Mouse (Mus musculus): ENCODE data around the gene Tmod3. TPM values are rescaled to one million over a fixed set of nuclear protein-coding genes. Genes with fewer than 3 reads are reported as not detected.

Gene Tmod3
- polyA plus RNA-seq (2012; fragmentation: generic; extraction: Trizol), result 14.7 TPM
- long read RNA-seq, experiment 1, transcript Tmod3-201 (10 exons, 3,667 nt), result major isoform, 20 of 30 reads
- long read RNA-seq, experiment 1, partial matches to known transcripts, result 4 of 30 reads
- long read RNA-seq, experiment 1, other reads (novel, unspliced or antisense), result 6 of 30 reads
- long read RNA-seq, experiment 2, transcript Tmod3-201 (10 exons, 3,667 nt), result major isoform, 208 of 218 reads
- long read RNA-seq, experiment 2, partial matches to known transcripts, result 3 of 218 reads
- long read RNA-seq, experiment 2, other reads (novel, unspliced or antisense), result 7 of 218 reads

- H3K4me3 ChIP-seq (ENCODE audit: insufficient read depth, poor library complexity, severe bottlenecking), result peak within 1 kb of the TSS; percentile 53
- peaks cover 36% of the 10 kb centered on the region for H3K79me2 ChIP-seq (ENCODE audit: control insufficient read depth, insufficient read depth)
- H3K27me3 ChIP-seq (ENCODE audit: control insufficient read depth, insufficient read depth, insufficient read length), result no peaks in the 10 kb centered on the region
- peaks cover 22% of the 10 kb centered on the region for H3K79me3 ChIP-seq (ENCODE audit: low read depth)
- H3ac ChIP-seq (ENCODE audit: control insufficient read depth, insufficient read length, low read depth), result peak within 1 kb of the TSS; percentile 77
- no peaks in the 10 kb centered on the region for H3K36me3 ChIP-seq (ENCODE audit: control insufficient read depth, insufficient read depth)
- no peak for TF ChIP-seq FOSL1 (IDR thresholded peaks at IDR 0.05; ENCODE audit: insufficient read depth, low read length, poor library complexity, severe bottlenecking)
- no peak for TF ChIP-seq MYOG (IDR thresholded peaks at IDR 0.05; ENCODE audit: control insufficient read depth, extremely low read depth, insufficient read length)
- no peak for TF ChIP-seq CEBPB (IDR thresholded peaks at IDR 0.05; ENCODE audit: low read depth)
- TF ChIP-seq CTCF (IDR thresholded peaks at IDR 0.05; ENCODE audit: control insufficient read depth, insufficient read depth, insufficient read length), result no peak
- TF ChIP-seq MYOD1 (IDR thresholded peaks at IDR 0.05; ENCODE audit: control insufficient read depth, insufficient read length, low read depth), result no peak
- TF ChIP-seq MAX (IDR thresholded peaks at IDR 0.05), result no peak
- TF ChIP-seq USF1 (IDR thresholded peaks at IDR 0.05; ENCODE audit: low read depth), result no peak
Measured at GRCm38 (mm10) chr9:75559512-75560012, at the start of gene Tmod3. TSS of gene Tmod3 (minus strand) at chr9:75559657.

- H3K79me3 ChIP-seq (ENCODE audit: low read depth), result no peaks in the 10 kb centered on the region
- no peaks in the 10 kb centered on the region for H3K36me3 ChIP-seq (ENCODE audit: control insufficient read depth, insufficient read depth)
- no peaks in the 10 kb centered on the region for H3K79me2 ChIP-seq (ENCODE audit: control insufficient read depth, insufficient read depth)
- peaks cover 14% of the 10 kb centered on the region for H3K27me3 ChIP-seq (ENCODE audit: control insufficient read depth, insufficient read depth, insufficient read length)
- no peak for TF ChIP-seq USF1 (IDR thresholded peaks at IDR 0.05; ENCODE audit: low read depth)
- no peak for TF ChIP-seq CEBPB (IDR thresholded peaks at IDR 0.05; ENCODE audit: low read depth)
- no peak for TF ChIP-seq CTCF (IDR thresholded peaks at IDR 0.05; ENCODE audit: control insufficient read depth, insufficient read depth, insufficient read length)
- no peak for TF ChIP-seq MYOG (IDR thresholded peaks at IDR 0.05; ENCODE audit: control insufficient read depth, extremely low read depth, insufficient read length)
- no peak for TF ChIP-seq MYOD1 (IDR thresholded peaks at IDR 0.05; ENCODE audit: control insufficient read depth, insufficient read length, low read depth)
- no peak for TF ChIP-seq MAX (IDR thresholded peaks at IDR 0.05)
- TF ChIP-seq FOSL1 (IDR thresholded peaks at IDR 0.05; ENCODE audit: insufficient read depth, low read length, poor library complexity, severe bottlenecking), result no peak
- H3K4me3 ChIP-seq (ENCODE audit: insufficient read depth, poor library complexity, severe bottlenecking), result no peak overlapping the region
- no peak overlapping the region for H3ac ChIP-seq (ENCODE audit: control insufficient read depth, insufficient read length, low read depth)
Measured at GRCm38 (mm10) chr9:75607496-75607895, 48.0 kb upstream of the Tmod3 start.

DNA sequence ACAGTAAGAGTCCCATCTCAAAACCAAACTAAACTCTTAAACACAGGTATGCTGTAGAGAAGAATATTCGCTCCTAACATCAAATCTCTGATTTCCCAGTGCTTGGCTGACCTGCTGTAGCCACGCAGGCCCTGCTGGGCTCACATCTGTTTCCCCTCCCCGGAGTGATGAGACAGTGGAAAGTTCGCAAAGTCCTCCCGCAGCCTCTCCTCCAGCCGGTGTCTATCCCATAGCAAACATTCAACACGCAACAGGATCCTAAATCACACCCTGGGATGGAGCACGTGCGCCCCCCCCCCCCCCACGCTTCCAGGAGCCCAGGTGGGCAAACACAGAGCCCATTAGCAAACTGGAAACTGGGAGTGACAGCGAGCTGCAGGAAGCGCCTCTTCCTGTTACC, 42.1 kb upstream of the Tmod3 start:
- TF ChIP-seq FOSL1 (IDR thresholded peaks at IDR 0.05; ENCODE audit: insufficient read depth, low read length, poor library complexity, severe bottlenecking), result no peak
- TF ChIP-seq MYOG (IDR thresholded peaks at IDR 0.05; ENCODE audit: control insufficient read depth, extremely low read depth, insufficient read length), result no peak
- no peak for TF ChIP-seq CEBPB (IDR thresholded peaks at IDR 0.05; ENCODE audit: low read depth)
- no peak for TF ChIP-seq CTCF (IDR thresholded peaks at IDR 0.05; ENCODE audit: control insufficient read depth, insufficient read depth, insufficient read length)
- no peak for TF ChIP-seq USF1 (IDR thresholded peaks at IDR 0.05; ENCODE audit: low read depth)
- H3K27me3 ChIP-seq (ENCODE audit: control insufficient read depth, insufficient read depth, insufficient read length), result no peaks in the 10 kb centered on the region
- H3ac ChIP-seq (ENCODE audit: control insufficient read depth, insufficient read length, low read depth), result no peak overlapping the region
- no peaks in the 10 kb centered on the region for H3K79me2 ChIP-seq (ENCODE audit: control insufficient read depth, insufficient read depth)
- no peak overlapping the region for H3K4me3 ChIP-seq (ENCODE audit: insufficient read depth, poor library complexity, severe bottlenecking)
- H3K79me3 ChIP-seq (ENCODE audit: low read depth), result no peaks in the 10 kb centered on the region
- H3K36me3 ChIP-seq (ENCODE audit: control insufficient read depth, insufficient read depth), result no peaks in the 10 kb centered on the region

DNA sequence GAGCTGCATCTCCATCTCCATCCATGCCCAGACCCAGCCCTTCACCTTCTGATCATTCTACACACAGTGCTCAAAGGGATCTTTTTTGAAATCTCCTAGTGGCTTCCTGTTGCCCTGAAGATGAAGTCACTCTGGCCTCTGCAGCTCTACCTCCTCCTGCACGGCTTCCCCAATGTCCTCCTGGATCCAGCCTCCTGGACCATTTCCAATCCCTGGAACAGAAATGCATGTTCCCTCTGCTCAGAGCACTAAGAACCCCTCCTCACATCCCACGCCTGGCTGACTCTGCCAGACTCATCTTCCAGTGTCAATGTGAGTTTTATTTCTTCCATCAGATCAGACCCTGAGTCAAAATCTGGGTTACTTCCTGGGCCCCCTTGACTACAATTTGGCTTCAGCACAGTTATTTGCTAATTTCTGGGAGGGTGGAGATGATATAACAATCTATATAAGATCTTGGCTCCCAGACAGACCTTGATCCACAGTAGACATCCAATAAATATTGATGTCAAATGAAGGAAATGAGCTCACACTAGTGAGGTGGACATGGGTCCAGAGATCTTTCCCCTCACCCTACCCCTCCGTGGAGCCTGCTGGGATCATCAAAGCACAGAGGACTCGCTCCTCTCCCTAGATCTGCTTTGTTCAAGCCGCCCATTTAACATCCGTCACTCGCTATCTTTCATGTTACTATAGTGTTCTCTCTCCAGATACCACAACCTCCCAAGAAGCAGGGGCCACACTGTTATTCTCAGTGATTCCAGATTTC, 40.9 kb upstream of the Tmod3 start:
- H3ac ChIP-seq (ENCODE audit: control insufficient read depth, insufficient read length, low read depth), result no peak overlapping the region
- no peaks in the 10 kb centered on the region for H3K79me2 ChIP-seq (ENCODE audit: control insufficient read depth, insufficient read depth)
- no peak overlapping the region for H3K4me3 ChIP-seq (ENCODE audit: insufficient read depth, poor library complexity, severe bottlenecking)
- H3K36me3 ChIP-seq (ENCODE audit: control insufficient read depth, insufficient read depth), result no peaks in the 10 kb centered on the region
- H3K79me3 ChIP-seq (ENCODE audit: low read depth), result no peaks in the 10 kb centered on the region
- H3K27me3 ChIP-seq (ENCODE audit: control insufficient read depth, insufficient read depth, insufficient read length), result no peaks in the 10 kb centered on the region
- TF ChIP-seq FOSL1 (IDR thresholded peaks at IDR 0.05; ENCODE audit: insufficient read depth, low read length, poor library complexity, severe bottlenecking), result no peak
- no peak for TF ChIP-seq CEBPB (IDR thresholded peaks at IDR 0.05; ENCODE audit: low read depth)
- no peak for TF ChIP-seq MYOG (IDR thresholded peaks at IDR 0.05; ENCODE audit: control insufficient read depth, extremely low read depth, insufficient read length)

- TF ChIP-seq MYOD1 (IDR thresholded peaks at IDR 0.05; ENCODE audit: control insufficient read depth, insufficient read length, low read depth) (no peak), FOSL1 (IDR thresholded peaks at IDR 0.05; ENCODE audit: insufficient read depth, low read length, poor library complexity, severe bottlenecking) (no peak), MYOG (IDR thresholded peaks at IDR 0.05; ENCODE audit: control insufficient read depth, extremely low read depth, insufficient read length) (no peak), CTCF (IDR thresholded peaks at IDR 0.05; ENCODE audit: control insufficient read depth, insufficient read depth, insufficient read length) (no peak), MAX (IDR thresholded peaks at IDR 0.05) (no peak), USF1 (IDR thresholded peaks at IDR 0.05; ENCODE audit: low read depth) (no peak), CEBPB (IDR thresholded peaks at IDR 0.05; ENCODE audit: low read depth) (no peak)
- no peaks in the 10 kb centered on the region for H3K79me2 ChIP-seq (ENCODE audit: control insufficient read depth, insufficient read depth)
- no peaks in the 10 kb centered on the region for H3K27me3 ChIP-seq (ENCODE audit: control insufficient read depth, insufficient read depth, insufficient read length)
- no peak overlapping the region for H3K4me3 ChIP-seq (ENCODE audit: insufficient read depth, poor library complexity, severe bottlenecking)
- no peaks in the 10 kb centered on the region for H3K79me3 ChIP-seq (ENCODE audit: low read depth)
- H3K36me3 ChIP-seq (ENCODE audit: control insufficient read depth, insufficient read depth), result no peaks in the 10 kb centered on the region
- H3ac ChIP-seq (ENCODE audit: control insufficient read depth, insufficient read length, low read depth), result no peak overlapping the region
Measured at GRCm38 (mm10) chr9:75599191-75599841, 39.9 kb upstream of the Tmod3 start.

All from C2C12 (cell line).